Mouse (Mus musculus) spleen, adult 10 weeks (tissue): Measurements from ENCODE around the gene Elmo2. TPM values are rescaled to one million over a fixed set of nuclear protein-coding genes. Genes with fewer than 3 reads are reported as not detected.

Source experiments
- polyA plus RNA-seq: library from polyadenylated mRNA; stranded (reverse); fragments of 350-450 nt; fragmentation: Illumina TruSeq; extraction: RNeasy Lipid Tissue Mini Kit (QIAGEN cat#74804); gene quantifications from one replicate; pipeline ENCODE4 v1.2.3, GENCODE M21; 2015; ENCODE audit warnings: low replicate concordance; ENCODE audit not compliant: insufficient read depth

Gene Elmo2
- 27.9 TPM for polyA plus RNA-seq

GRCm38 (mm10) chr2:165326304-165327190 is at the start of gene Elmo2:
Elmo2 (minus strand) TSS chr2:165326479.

GRCm38 (mm10) chr2:165368496-165368895 is 42.2 kb upstream of the Elmo2 start, which contains the start of gene Zfp663:
Zfp663 (minus strand) TSS chr2:165368729.

GRCm38 (mm10) chr2:165287202-165287984 is 38.9 kb downstream of the Elmo2 start, which contains the start of gene Slc35c2:
Slc35c2 (minus strand) TSS chr2:165287869.

Other genes with a start within 250 kb of the Elmo2 start
- not detected for gene 1700025C18Rik, start 235.7 kb downstream of the Elmo2 start, polyA plus RNA-seq
- gene Cdh22, start 91.6 kb downstream of the Elmo2 start, polyA plus RNA-seq = 0.19 TPM
- gene Slc35c2, start 38.6 kb downstream of the Elmo2 start, polyA plus RNA-seq = 33.1 TPM
- not detected for gene Zfp663, start 42.2 kb upstream of the Elmo2 start, polyA plus RNA-seq
- gene Zfp334, start 61.8 kb upstream of the Elmo2 start, polyA plus RNA-seq = 0.87 TPM
- gene Ocstamp, start 73.9 kb upstream of the Elmo2 start, polyA plus RNA-seq = 0.79 TPM
- 0.26 TPM for gene Slc13a3, start 146.8 kb upstream of the Elmo2 start, polyA plus RNA-seq
- gene Trp53rka, start 166.8 kb upstream of the Elmo2 start, polyA plus RNA-seq = 18.6 TPM
- gene Slc2a10, start 177.3 kb upstream of the Elmo2 start, polyA plus RNA-seq = 0.57 TPM